In the genomic region with DNA sequence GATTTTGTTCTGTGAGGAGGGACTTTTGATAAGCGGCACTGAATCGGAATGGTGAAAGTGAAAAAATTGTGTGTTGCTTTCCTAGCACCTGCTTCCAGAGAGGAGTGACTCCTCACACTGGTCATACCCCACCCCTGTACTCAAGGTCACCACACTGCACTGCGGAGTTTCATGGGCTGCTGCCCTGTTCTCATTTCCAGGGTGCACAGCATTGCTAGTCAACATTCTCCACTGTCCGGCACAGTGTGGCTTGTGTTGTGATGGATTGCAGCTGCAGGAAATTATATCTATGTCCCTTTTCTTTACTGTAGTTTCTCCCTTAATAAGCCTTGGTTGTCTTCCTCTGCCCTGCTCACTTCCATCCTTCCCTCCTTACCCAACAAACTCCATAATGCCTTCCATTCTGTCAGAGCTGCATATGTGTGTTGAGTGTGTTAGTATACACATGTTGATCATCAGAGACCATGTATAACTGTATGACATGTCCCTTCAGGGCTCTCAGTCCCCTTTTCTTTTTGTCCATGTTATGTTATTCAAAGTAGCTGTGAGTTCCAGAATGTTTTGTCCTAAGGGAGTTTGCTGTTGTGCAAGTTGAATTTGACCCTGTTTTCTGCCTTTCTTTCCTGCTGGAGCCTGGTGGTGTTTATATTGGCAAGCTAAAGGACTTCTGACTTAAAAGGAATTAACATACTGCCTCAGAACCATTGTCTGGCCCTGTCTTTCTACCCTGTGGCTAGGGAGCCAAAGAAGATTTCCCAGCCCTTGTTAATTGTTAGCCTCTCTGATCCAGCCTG, we compare ENCODE assay signal across 7 mouse cellular contexts. TPM values are rescaled to one million over a fixed set of nuclear protein-coding genes. Genes with fewer than 3 reads are reported as not detected.
DNase-seq lines count a peak whose midpoint lies in the region; ATAC-seq lines count a peak whose summit lies in the region.

No protein-coding gene starts in this region.

- H3K4me3 ChIP-seq in hindbrain, embryonic 11.5 days (ENCODE audit: low read depth, low read length): no peak overlapping the region
- H3K4me3 ChIP-seq in limb, embryonic 15.5 days: no peak overlapping the region

- WGBS in hindbrain, embryonic 11.5 days: 86% methylated on average over 4 of the region's 4 CpGs
- WGBS in limb, embryonic 15.5 days: 65% methylated on average over 4 of the region's 4 CpGs

- DNase-seq in ES-CJ7 (ENCODE audit: low read depth, low spot score): peak; percentile 13
- DNase-seq in R1 (ENCODE audit: low read depth, low spot score): peak; percentile 46
- DNase-seq in hindbrain, embryonic 11.5 days (ENCODE audit: low spot score): peak; percentile 3
- no peak for DNase-seq in cerebellum, postnatal 10 days
- no peak for DNase-seq in layer of hippocampus, postnatal 10 days (ENCODE audit: low spot score in 2 of 2)
- DNase-seq in spleen, adult 18-20 months: no peak

- H3K4me1 ChIP-seq in hindbrain, embryonic 11.5 days (replicated peaks; ENCODE audit: control insufficient read depth, insufficient read depth, low read length): no peaks in the 10 kb centered on the region
- H3K4me1 ChIP-seq in limb, embryonic 15.5 days: peaks cover 22% of the 10 kb centered on the region

- no peaks in the 10 kb centered on the region for H3K36me3 ChIP-seq in hindbrain, embryonic 11.5 days (ENCODE audit: control insufficient read depth, insufficient read depth, low read length)
- H3K36me3 ChIP-seq in limb, embryonic 15.5 days: no peaks in the 10 kb centered on the region

- no peaks in the 10 kb centered on the region for H3K9me3 ChIP-seq in hindbrain, embryonic 11.5 days (ENCODE audit: control insufficient read depth, low read length)
- no peaks in the 10 kb centered on the region for H3K9me3 ChIP-seq in limb, embryonic 15.5 days

- no peaks in the 10 kb centered on the region for H3K27me3 ChIP-seq in hindbrain, embryonic 11.5 days (ENCODE audit: control insufficient read depth, insufficient read depth, low read length)
- no peaks in the 10 kb centered on the region for H3K27me3 ChIP-seq in limb, embryonic 15.5 days

- ATAC-seq in hindbrain, embryonic 11.5 days (ENCODE audit: low FRiP score): no peak
- no peak for ATAC-seq in limb, embryonic 15.5 days (ENCODE audit: insufficient number of reproducible peaks, low FRiP score, low TSS enrichment, low read depth)

- no peak overlapping the region for H3K4me2 ChIP-seq in hindbrain, embryonic 11.5 days (replicated peaks; ENCODE audit: low read depth, low read length)
- H3K4me2 ChIP-seq in limb, embryonic 15.5 days: no peak overlapping the region

- no peak overlapping the region for H3K9ac ChIP-seq in hindbrain, embryonic 11.5 days (ENCODE audit: low read depth, low read length)
- no peak overlapping the region for H3K9ac ChIP-seq in limb, embryonic 15.5 days

- H3K27ac ChIP-seq in hindbrain, embryonic 11.5 days (ENCODE audit: low read depth, low read length): no peak overlapping the region
- peak overlapping the region; percentile 72 for H3K27ac ChIP-seq in limb, embryonic 15.5 days

RNA-seq across cellular contexts. Expression of a gene that starts 53.5 kb away (rescaled TPM):
- 17.7 and 18.2 TPM in 2 replicates for polyA plus RNA-seq in hindbrain, embryonic 11.5 days (2014; fragmentation: Nextera tagmentation; extraction: Ambion mirVana)
- 18.4 and 19.7 TPM in 2 replicates for polyA plus RNA-seq in limb, embryonic 15.5 days (2015; fragmentation: Nextera tagmentation; extraction: Ambion mirVana)
- 10 to 100 TPM; 36.3 to 36.5 TPM for total RNA-seq in layer of hippocampus, postnatal 10 days (2021)

Comparison
In these comparisons a context has a peak if more than half of its experiments do, and no peak if none do; other contexts are left out.
1. DNase-seq: peak in ES-CJ7 (single experiment), R1 (single experiment) and hindbrain, embryonic 11.5 days (single experiment); none in cerebellum, postnatal 10 days (0 of 2), layer of hippocampus, postnatal 10 days (0 of 2) and spleen, adult 18-20 months (0 of 2).